Mouse (Mus musculus) C2C12 (cell line): ENCODE data around the gene Mapkapk3. TPM values are rescaled to one million over a fixed set of nuclear protein-coding genes. Genes with fewer than 3 reads are reported as not detected.

Source experiments
- H3K27me3 ChIP-seq: one replicate; pipeline ENCODE4 v1.6.1; 2011; ENCODE audit not compliant: control insufficient read depth, insufficient read depth, insufficient read length
- H3K36me3 ChIP-seq: one replicate; pipeline ENCODE4 v1.6.1; 2011; ENCODE audit not compliant: control insufficient read depth, insufficient read depth
- H3K4me3 ChIP-seq: one replicate; pipeline ENCODE4 v1.5.1; 2011; ENCODE audit warnings: mild to moderate bottlenecking, control low read depth; ENCODE audit not compliant: poor library complexity, insufficient read depth, severe bottlenecking
- H3K79me2 ChIP-seq: one replicate; pipeline ENCODE4 v1.6.1; 2011; ENCODE audit not compliant: control insufficient read depth, insufficient read depth
- H3K79me3 ChIP-seq: one replicate; pipeline ENCODE4 v1.6.1; 2011; ENCODE audit warnings: low read depth, control low read depth
- H3ac ChIP-seq: one replicate; pipeline ENCODE3; 2011; ENCODE audit warnings: low read depth; ENCODE audit not compliant: control insufficient read depth, insufficient read length
- CEBPB ChIP-seq: IDR thresholded peaks from one replicate; pipeline ENCODE4 v1.6.1; 2011; ENCODE audit warnings: low read depth, mild to moderate bottlenecking, control low read depth, moderate library complexity
- CTCF ChIP-seq: IDR thresholded peaks from one replicate; pipeline ENCODE4 v1.5.1; 2011; ENCODE audit not compliant: control insufficient read depth, insufficient read depth, insufficient read length
- FOSL1 ChIP-seq: IDR thresholded peaks from one replicate; pipeline ENCODE4 v1.8.0; 2011; ENCODE audit warnings: mild to moderate bottlenecking, low read length; ENCODE audit not compliant: poor library complexity, insufficient read depth, severe bottlenecking
- MAX ChIP-seq: IDR thresholded peaks from one replicate; pipeline ENCODE4 v1.6.1; 2011; ENCODE audit warnings: mild to moderate bottlenecking, control low read depth
- MYOD1 ChIP-seq: IDR thresholded peaks from one replicate; pipeline ENCODE4 v1.6.1; 2011; ENCODE audit warnings: low read depth; ENCODE audit not compliant: control insufficient read depth, insufficient read length
- MYOG ChIP-seq: IDR thresholded peaks from one replicate; pipeline ENCODE4 v1.6.1; 2011; ENCODE audit not compliant: control insufficient read depth, insufficient read length; ENCODE audit errors: extremely low read depth
- USF1 ChIP-seq: IDR thresholded peaks from one replicate; pipeline ENCODE4 v1.6.1; 2011; ENCODE audit warnings: low read depth, mild to moderate bottlenecking, control low read depth, moderate library complexity
- long read RNA-seq, 2 experiments: library from polyadenylated mRNA; unstranded; transcript quantifications; one replicate each; pipeline ENCODE4 v2.0.0; 2019 to 2020
- polyA plus RNA-seq: library from polyadenylated mRNA; unstranded; fragments of >200 nt; fragmentation: generic; extraction: Trizol; gene quantifications from one replicate; pipeline ENCODE4 v1.2.1, GENCODE M21; 2012; ENCODE audit warnings: missing spikeins

Mapkapk3 gene
- polyA plus RNA-seq, result 5.3 TPM
- long read RNA-seq, experiment 1, result 0 reads
- long read RNA-seq, experiment 2, partial matches to known transcripts, result 0 of 9 reads
- long read RNA-seq, experiment 2, other reads (novel, unspliced or antisense), result 5 of 9 reads

DNA sequence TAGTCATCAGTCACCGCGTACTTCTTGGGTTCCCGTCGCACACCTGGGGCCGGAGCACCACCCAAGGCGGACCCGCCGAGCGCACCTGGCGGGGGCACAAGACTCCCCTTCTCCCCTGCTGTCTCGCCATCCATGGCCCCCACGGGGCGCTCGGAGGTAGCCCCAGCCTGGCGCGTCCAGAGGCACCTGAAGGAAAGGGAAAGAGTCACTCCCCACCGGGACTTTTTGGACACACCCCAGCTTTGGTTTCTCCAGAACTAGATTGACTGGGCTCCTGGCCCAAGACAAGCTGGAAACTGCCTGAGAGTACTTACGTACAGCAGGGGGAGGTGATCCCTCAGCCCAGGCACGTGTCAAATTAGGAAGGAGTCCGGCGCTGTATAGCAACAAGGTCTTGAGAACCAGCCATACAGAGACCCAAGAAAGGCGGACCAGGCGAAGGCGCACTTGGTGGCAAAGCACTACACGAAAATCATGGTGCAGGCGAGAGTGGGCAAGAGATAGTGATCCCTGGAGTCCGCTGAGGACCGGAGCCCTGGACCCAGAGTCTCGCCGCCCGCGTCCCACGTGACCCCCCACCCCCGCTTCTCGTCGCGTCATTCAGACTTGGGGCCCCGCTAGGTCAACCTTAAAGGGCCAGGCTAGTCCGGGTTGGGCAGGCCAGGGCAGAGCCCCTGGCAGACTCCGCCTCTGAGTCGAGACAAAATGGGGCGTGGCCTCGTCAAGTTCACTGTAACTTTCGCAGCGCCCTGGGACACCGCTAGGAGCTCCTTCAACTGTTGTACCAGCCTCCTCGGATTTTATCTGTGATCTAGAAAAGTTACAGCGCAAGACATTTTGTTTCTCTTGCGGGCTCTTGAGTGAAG lies at the start of gene Mapkapk3:
Gene Mapkapk3, minus strand, starts transcription at position 667 of the 866 bp plus-strand sequence.
- TF ChIP-seq CTCF, result no peak
- peak; percentile 27 for TF ChIP-seq USF1
- H3K79me3 ChIP-seq, result no peaks in the 10 kb centered on the region
- no peaks in the 10 kb centered on the region for H3K79me2 ChIP-seq
- no peaks in the 10 kb centered on the region for H3K36me3 ChIP-seq
- H3K27me3 ChIP-seq, result peaks cover 11% of the 10 kb centered on the region
- peak within 1 kb of the TSS; percentile 57 for H3ac ChIP-seq
- no peak within 1 kb of the TSS for H3K4me3 ChIP-seq

DNA sequence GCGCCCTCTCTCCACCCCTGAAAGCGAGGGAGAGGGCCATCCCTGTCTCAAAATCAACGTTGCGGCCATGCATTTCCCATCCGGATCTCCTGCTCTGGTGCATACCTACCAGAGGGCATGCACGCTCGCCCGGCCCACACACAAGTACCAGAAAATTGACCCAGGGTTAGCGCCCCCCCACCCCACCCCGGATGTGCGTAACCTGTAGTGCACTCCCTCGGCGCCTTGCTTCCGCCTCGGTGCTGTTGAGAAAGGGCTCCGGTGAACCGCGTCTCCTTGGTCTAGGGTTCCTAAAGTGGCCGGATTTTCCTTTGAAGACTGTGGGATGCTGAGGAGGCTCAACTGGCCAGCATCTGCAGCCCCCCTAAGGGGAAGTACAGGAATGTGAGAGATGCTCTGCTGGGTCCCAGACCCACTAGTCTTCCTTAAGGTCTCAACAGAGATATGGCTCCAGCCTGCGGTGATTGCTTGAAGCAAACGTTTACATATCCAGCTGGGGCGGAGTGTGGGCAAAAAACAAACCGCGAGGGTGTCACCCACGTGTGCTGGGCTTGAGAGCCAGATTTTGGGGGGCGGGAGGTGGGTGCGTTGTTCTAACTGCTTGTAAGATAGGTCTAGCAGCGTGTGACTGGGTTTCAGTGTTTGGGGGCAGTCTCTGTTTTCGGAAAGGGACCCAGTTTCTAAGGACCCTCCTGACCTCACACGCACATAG lies 48.7 kb upstream of the Mapkapk3 start, which contains the start of gene Hemk1:
Gene Hemk1, minus strand, starts transcription at position 179 of the 712 bp plus-strand sequence.
- no peak for TF ChIP-seq MYOG
- no peak for TF ChIP-seq USF1
- no peak for TF ChIP-seq CEBPB
- TF ChIP-seq MAX, result no peak
- no peak for TF ChIP-seq CTCF
- no peak for TF ChIP-seq MYOD1
- TF ChIP-seq FOSL1, result no peak
- Histone ChIP-seq H3K79me3 (no peaks in the 10 kb centered on the region), H3ac (peak within 1 kb of the TSS; percentile 68), H3K36me3 (no peaks in the 10 kb centered on the region), H3K4me3 (peak within 1 kb of the TSS; percentile 56), H3K27me3 (peaks cover 19% of the 10 kb centered on the region), H3K79me2 (no peaks in the 10 kb centered on the region)

DNA sequence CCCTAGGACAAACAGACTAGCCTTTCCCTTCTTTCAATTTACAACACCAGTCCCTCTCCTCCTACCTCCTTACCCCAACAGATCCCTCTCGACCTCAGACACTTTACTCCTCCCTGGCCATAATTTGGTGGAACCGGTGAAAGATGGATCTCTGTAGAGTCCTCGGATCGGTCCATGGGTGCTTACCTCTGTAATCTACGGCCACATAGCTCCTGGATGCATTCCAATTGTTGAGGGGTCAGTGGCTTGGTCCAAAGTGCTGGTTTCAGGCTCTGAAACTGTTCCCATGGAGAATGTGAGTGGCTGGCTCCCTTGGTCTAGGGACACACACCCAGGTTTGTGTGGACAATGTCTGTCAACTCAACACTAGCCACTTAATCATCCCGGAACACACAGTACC lies 46.7 kb upstream of the Mapkapk3 start:
- Histone ChIP-seq H3K79me3 (no peaks in the 10 kb centered on the region), H3K36me3 (no peaks in the 10 kb centered on the region), H3K4me3 (no peak overlapping the region), H3ac (no peak overlapping the region), H3K27me3 (peaks cover 4% of the 10 kb centered on the region), H3K79me2 (no peaks in the 10 kb centered on the region)
- TF ChIP-seq CEBPB (no peak), CTCF (no peak), MYOD1 (no peak), USF1 (no peak), MYOG (no peak), MAX (no peak), FOSL1 (no peak)

DNA sequence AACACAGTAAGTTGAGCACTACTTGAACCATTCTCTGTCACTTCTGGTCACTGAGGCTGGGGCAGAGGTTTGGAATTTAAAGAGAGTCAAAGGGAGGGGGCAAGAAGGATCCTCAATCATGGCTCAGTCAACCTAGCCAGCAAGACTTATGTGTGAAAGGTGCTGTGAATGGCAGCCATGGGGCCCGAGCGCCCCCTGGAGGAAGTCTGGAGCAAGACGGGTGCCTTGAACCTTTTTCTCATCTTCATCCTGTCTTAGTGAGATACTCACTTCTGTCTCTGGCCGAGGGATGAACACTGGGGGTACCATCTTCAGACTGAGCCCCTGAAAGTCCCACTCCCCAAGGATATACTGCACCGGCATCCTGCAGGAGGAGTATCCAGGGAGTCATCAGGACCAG lies 46.2 kb upstream of the Mapkapk3 start:
- H3K4me3 ChIP-seq, result no peak overlapping the region
- H3ac ChIP-seq, result no peak overlapping the region
- no peak for TF ChIP-seq FOSL1
- no peak for TF ChIP-seq MYOG
- peak; percentile 69 for TF ChIP-seq CTCF
- TF ChIP-seq MAX, result no peak
- TF ChIP-seq CEBPB, result no peak
- H3K79me3 ChIP-seq, result no peaks in the 10 kb centered on the region
- no peaks in the 10 kb centered on the region for H3K36me3 ChIP-seq
- no peaks in the 10 kb centered on the region for H3K27me3 ChIP-seq
- no peaks in the 10 kb centered on the region for H3K79me2 ChIP-seq

DNA sequence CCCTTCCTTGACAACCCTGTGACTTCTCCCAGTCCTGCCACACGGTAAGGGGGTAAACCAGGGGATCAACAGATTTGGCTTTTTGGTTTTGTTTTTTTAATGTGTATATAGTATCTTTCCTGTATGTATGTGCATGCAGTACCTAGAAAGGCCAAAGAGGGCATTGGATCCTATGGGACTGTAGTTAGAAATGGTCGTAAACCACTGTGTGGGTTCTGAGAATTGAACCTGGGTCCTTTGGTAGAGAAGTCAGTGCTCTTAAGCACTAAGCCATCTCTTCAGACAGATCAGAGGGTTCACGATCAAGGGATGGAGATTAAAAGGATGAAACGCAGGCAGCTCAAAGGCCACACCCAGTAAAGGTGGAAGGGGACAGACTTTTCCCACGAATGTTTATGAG lies 45.4 kb upstream of the Mapkapk3 start:
- no peaks in the 10 kb centered on the region for H3K79me2 ChIP-seq
- no peak for TF ChIP-seq MYOD1
- TF ChIP-seq CTCF, result no peak
- no peak for TF ChIP-seq FOSL1
- TF ChIP-seq USF1, result no peak
- no peak for TF ChIP-seq CEBPB
- no peak for TF ChIP-seq MYOG
- no peak for TF ChIP-seq MAX
- no peaks in the 10 kb centered on the region for H3K36me3 ChIP-seq
- no peak overlapping the region for H3K4me3 ChIP-seq
- H3ac ChIP-seq, result no peak overlapping the region
- no peaks in the 10 kb centered on the region for H3K79me3 ChIP-seq
- H3K27me3 ChIP-seq, result no peaks in the 10 kb centered on the region
